Mouse (Mus musculus) forebrain, embryonic 12.5 days (tissue): ENCODE results near the gene Wwc2. TPM values are rescaled to one million over a fixed set of nuclear protein-coding genes. Genes with fewer than 3 reads are reported as not detected.
A peak's percentile ranks its signal among the peaks of the same experiment; 100 is the strongest.

Source experiments
- ATAC-seq: fragments of 200-750 bp; cut with Nextera tagmentation; 2 replicates; pipeline ENCODE4 v1.8.0; 2017; ENCODE audit warnings: moderate TSS enrichment; ENCODE audit not compliant: low FRiP score
- H3K27ac ChIP-seq: fragments of 300-500 bp; sonication (generic); 2 replicates; pipeline ENCODE4 v1.5.1; 2016; ENCODE audit warnings: mild to moderate bottlenecking
- H3K27me3 ChIP-seq: fragments of 300-500 bp; sonication (generic); 2 replicates; pipeline ENCODE4 v1.6.1; 2016; ENCODE audit warnings: mild to moderate bottlenecking
- H3K36me3 ChIP-seq: fragments of 300-500 bp; sonication (generic); replicated peaks from 2 replicates; pipeline ENCODE4 v1.6.1; 2016; ENCODE audit warnings: mild to moderate bottlenecking
- H3K4me1 ChIP-seq: fragments of 300-500 bp; sonication (generic); 2 replicates; pipeline ENCODE4 v1.6.1; 2016
- H3K4me2 ChIP-seq: fragments of 300-500 bp; sonication (generic); 2 replicates; pipeline ENCODE4 v1.6.1; 2016; ENCODE audit warnings: mild to moderate bottlenecking, moderate library complexity
- H3K4me3 ChIP-seq: fragments of 300-500 bp; sonication (generic); replicated peaks from 2 replicates; pipeline ENCODE4 v1.5.1; 2016; ENCODE audit warnings: mild to moderate bottlenecking
- H3K9ac ChIP-seq: fragments of 300-500 bp; sonication (generic); 2 replicates; pipeline ENCODE4 v1.6.1; 2016; ENCODE audit warnings: mild to moderate bottlenecking
- H3K9me3 ChIP-seq: fragments of 300-500 bp; sonication (generic); 2 replicates; pipeline ENCODE4 v1.6.1; 2016
- WGBS: fragments of 180-500 bp; shearing (Covaris S2); methylation state at CpG from one replicate; pipeline ENCODE4 v1.1.7; 2016; 5-methylcytosine and 5-hydroxymethylcytosine counted together
- polyA plus RNA-seq: library from polyadenylated mRNA; unstranded; fragments of >200 nt; fragmentation: Nextera tagmentation; extraction: Ambion mirVana; gene quantifications from 2 replicates; pipeline ENCODE4 v1.2.1, GENCODE M21; 2016

The Wwc2 gene
- polyA plus RNA-seq, 1 experiment from 2014 or later, result 9.1 TPM

DNA sequence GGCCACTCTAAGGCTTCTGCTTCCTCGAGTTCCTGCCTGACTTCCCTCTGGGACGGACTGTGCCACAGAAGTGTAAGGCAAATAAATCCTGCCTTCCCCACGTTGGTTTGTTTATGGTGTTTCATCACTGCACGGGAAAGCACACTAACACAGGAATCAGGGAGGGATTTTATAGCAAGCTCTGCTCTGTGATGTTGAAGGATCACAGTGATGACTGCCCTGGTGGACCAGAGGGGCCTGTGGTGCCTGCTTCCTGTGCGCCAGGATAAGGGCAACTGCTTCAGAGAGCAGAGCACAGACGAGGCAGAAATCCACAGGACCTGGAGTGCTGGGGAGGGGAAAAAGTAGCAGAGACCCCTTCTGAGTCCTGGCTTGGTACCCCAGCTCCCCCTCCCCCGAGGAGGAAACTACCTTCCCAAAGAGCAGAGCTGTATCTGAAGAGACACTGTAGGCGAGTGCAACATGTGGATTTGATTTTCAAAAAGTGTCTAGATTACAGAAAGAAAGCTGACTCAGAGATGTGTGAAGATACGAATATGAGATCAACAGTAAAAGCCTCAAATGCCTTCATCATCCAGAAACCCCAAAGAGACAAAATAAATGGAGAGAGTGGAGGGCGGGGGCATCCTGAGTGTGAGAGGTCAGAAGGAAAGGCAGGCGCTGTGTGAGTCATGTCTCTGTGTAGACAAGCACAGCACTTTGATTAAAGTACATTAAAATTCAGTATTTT lies 101.7 kb downstream of the Wwc2 start:
- Histone ChIP-seq H3K4me1 (peaks cover 8% of the 10 kb centered on the region; the same call in 1 of the 2 replicates), H3K27me3 (no peaks in the 10 kb centered on the region), H3K36me3 (no peaks in the 10 kb centered on the region), H3K4me3 (no peak overlapping the region), H3K9me3 (no peaks in the 10 kb centered on the region), H3K9ac (no peak overlapping the region), H3K4me2 (no peak overlapping the region), H3K27ac (no peak overlapping the region)
- no peak for ATAC-seq
- 75% methylated on average over 11 of the region's 11 CpGs for WGBS

DNA sequence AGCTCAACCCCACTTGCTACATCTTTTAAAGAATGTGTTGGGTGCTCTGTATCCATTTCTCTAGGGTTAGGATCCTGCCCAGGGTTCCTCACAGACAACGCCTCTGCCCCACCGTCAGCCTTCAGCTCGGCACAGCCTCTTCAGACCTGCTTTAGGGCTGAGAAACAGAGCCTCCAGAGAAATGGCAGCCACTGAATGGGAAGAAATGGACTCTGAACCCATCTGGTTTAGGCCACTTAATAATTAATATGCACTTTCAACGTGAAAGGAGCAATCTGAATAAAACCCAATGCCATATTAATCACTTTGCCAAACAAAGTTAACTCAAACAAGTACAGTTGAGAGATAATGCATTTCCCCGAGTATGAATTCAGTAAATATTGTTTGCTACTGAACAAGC lies 106.4 kb downstream of the Wwc2 start:
- H3K4me3 ChIP-seq, result no peak overlapping the region
- no peaks in the 10 kb centered on the region for H3K9me3 ChIP-seq
- H3K27me3 ChIP-seq, result no peaks in the 10 kb centered on the region
- ATAC-seq, result no peak
- no peaks in the 10 kb centered on the region for H3K4me1 ChIP-seq
- H3K36me3 ChIP-seq, result peaks cover 7% of the 10 kb centered on the region; the same call in 1 of the 2 replicates
- no peak overlapping the region for H3K27ac ChIP-seq
- H3K9ac ChIP-seq, result no peak overlapping the region
- H3K4me2 ChIP-seq, result no peak overlapping the region
- WGBS, result 96% methylated on average over 5 of the region's 5 CpGs

DNA sequence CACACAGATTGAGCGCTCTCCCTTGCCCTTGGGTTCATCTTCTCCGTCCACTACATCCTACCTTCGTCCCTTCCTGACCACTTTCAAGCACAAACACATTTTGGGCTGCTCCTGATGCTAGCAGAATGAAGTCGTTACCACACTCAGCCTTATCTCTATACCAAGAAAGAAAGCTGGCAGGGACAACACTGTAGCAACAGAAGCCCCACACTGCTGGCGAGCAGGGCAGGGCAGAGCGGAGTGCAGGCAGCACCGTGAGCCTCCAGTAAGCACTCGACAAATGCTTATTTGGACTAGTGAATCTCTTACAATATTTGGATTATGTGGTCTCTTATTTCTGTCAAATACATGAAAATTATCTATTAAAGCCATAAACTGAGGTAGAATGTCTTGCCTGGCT lies 107.0 kb downstream of the Wwc2 start:
- no peak overlapping the region for H3K9ac ChIP-seq
- no peaks in the 10 kb centered on the region for H3K27me3 ChIP-seq
- no peak for ATAC-seq
- no peak overlapping the region for H3K4me2 ChIP-seq
- H3K27ac ChIP-seq, result no peak overlapping the region
- H3K4me1 ChIP-seq, result no peaks in the 10 kb centered on the region
- H3K9me3 ChIP-seq, result no peaks in the 10 kb centered on the region
- no peak overlapping the region for H3K4me3 ChIP-seq
- 93% methylated on average over 8 of the region's 8 CpGs for WGBS
- peaks cover 7% of the 10 kb centered on the region; the same call in 1 of the 2 replicates for H3K36me3 ChIP-seq

DNA sequence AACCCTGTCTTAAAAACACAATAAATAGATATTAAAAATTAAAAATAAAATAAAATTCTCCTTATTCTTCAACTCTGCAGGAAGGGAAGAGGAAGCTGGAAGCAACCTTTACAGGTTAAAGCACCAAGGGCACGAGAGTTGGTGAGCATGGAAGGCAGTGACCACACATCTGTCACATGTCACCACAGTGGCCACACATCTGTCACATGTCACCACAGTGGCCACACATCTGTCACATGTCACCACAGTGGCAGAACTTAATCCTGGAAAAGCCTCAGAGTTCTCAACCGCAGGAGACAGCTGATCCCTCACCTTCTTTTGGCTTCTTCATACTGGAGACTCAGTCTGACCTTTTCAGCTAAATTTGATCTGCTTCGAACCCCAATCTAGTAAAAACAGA lies 112.2 kb downstream of the Wwc2 start:
- H3K27me3 ChIP-seq, result no peaks in the 10 kb centered on the region

DNA sequence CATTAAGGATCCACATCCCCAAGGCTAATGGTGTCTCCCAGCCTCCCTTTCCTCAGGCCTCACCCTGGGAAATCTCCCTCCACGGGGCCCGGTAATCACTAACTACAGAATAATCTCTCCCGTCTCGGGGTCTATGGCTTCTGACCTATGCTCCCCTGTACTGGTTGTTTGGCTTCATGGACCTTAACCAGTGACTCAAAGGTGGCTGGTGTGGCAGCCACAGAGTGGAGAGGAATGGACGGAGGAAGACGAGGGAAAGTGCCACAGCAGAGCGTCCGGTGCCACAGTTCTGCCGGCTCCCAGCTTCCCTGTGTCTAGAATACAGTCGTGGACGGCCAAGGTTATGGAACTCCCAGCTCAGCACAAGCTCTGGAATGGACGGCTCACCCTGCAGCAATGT lies 114.9 kb downstream of the Wwc2 start:
- Histone ChIP-seq H3K27me3 (no peaks in the 10 kb centered on the region), H3K9me3 (no peaks in the 10 kb centered on the region), H3K4me2 (no peak overlapping the region), H3K9ac (no peak overlapping the region), H3K27ac (no peak overlapping the region), H3K36me3 (peaks cover 6% of the 10 kb centered on the region; the same call in 1 of the 2 replicates), H3K4me1 (no peaks in the 10 kb centered on the region), H3K4me3 (no peak overlapping the region)
- no peak for ATAC-seq
- WGBS, result 94% methylated on average over 12 of the region's 12 CpGs

More for the DNA sequence above, 112.2 kb downstream of the Wwc2 start:
- no peak overlapping the region for H3K4me3 ChIP-seq
- peaks cover 13% of the 10 kb centered on the region for H3K36me3 ChIP-seq
- no peaks in the 10 kb centered on the region for H3K9me3 ChIP-seq
- no peaks in the 10 kb centered on the region for H3K4me1 ChIP-seq
- no peak for ATAC-seq
- 68% methylated on average over 3 of the region's 3 CpGs for WGBS
- H3K27ac ChIP-seq, result no peak overlapping the region
- no peak overlapping the region for H3K4me2 ChIP-seq
- no peak overlapping the region for H3K9ac ChIP-seq

DNA sequence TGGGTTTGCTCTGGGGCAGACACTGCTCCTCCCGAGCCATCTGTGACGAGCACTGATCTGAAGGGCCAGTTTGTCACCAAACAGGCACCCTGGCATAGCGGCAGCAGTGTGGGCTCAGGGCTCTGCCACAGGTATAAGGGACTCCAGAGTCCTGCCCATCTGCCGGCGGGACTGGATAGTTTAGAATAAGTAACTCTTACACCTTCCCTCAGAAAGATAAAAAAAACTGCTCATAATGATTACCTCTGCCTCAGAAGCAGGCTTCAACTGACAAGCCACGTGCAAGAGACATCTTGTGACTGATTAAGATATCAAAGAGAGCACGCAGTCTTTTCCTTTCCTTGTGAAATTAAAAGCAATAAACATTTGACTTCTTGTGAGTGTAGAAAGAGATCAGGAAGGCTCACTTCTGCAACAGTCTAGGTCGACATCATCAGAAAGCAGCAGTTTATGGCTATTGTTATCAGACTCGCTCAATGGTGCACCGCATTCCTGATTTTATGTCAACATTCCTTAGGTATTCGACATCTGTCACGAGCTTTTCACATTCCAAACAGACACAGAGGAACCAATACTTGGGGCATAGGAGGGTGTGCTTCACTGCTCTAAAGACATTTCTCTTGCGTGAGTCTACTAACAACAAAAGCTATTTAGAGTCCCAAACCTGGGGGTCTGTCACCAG lies 116.1 kb downstream of the Wwc2 start:
- Histone ChIP-seq H3K27ac (no peak overlapping the region), H3K4me1 (no peaks in the 10 kb centered on the region), H3K27me3 (no peaks in the 10 kb centered on the region), H3K36me3 (peaks cover 6% of the 10 kb centered on the region; the same call in 1 of the 2 replicates), H3K9me3 (no peaks in the 10 kb centered on the region), H3K4me3 (no peak overlapping the region), H3K9ac (no peak overlapping the region), H3K4me2 (no peak overlapping the region)
- no peak for ATAC-seq
- whole genome bisulfite sequencing, result 82% methylated on average over 13 of the region's 13 CpGs

DNA sequence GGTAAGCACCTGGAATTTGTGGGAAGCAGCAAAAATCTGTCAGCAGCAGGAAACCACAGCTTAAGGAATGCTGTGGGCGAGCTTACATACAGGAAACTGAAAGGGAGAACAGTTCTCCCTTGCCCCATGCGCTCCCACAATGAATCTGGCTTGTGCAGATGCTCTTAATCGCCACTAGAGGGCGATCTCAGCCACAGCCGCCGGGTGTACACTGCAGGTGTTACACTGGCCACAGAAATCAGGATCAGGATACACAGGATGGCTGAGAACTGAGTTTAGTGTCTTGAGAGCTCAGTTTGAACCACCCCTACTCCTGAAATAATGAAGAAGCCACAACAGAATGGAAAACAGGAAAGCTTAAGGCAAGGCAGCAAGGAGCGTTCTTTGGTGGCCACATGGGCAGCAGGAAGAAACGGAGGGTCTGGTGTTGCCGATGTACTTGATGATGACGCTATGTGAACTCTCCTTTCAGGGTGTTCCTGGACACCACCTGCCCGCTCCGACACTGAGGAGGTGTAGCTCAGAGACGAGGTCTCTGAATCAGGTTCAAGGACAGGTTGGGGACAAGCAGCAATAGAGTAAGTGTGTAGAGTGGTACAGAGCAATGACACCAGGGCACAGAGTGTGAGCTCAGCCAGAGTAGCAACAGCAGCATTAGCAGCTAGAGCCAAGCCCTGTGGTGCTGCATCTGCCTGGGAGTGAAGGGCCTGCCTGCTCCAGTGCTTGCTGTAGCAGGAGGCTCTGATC lies 118.2 kb downstream of the Wwc2 start:
- no peak overlapping the region for H3K4me3 ChIP-seq
- H3K9ac ChIP-seq, result no peak overlapping the region
- ATAC-seq, result peak; percentile 80
- WGBS, result 50% methylated on average over 13 of the region's 13 CpGs
- peaks cover 6% of the 10 kb centered on the region for H3K36me3 ChIP-seq
- no peaks in the 10 kb centered on the region for H3K4me1 ChIP-seq
- no peak overlapping the region for H3K4me2 ChIP-seq
- H3K27me3 ChIP-seq, result no peaks in the 10 kb centered on the region
- no peaks in the 10 kb centered on the region for H3K9me3 ChIP-seq
- H3K27ac ChIP-seq, result no peak overlapping the region

DNA sequence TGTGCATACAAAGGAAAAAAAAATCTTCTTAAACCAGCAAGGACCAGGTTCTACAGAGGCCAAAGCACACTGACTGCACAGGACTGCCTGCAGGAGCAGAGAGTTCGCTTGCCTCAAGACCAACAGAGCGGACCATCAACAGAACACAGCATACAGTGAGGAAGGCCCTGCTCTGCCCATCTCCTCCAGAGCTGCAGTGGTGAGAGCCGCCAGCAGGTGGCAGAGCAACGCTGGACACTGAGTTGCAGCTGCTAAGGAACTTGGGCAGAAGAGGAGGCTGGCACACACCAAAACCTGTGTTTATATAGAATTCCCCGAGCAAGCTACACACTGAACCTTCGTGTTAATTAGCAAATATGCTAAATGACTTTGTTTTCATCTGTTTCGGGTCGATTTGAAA lies 123.7 kb downstream of the Wwc2 start:
- Histone ChIP-seq H3K27ac (no peak overlapping the region), H3K36me3 (peaks cover 18% of the 10 kb centered on the region), H3K9me3 (no peaks in the 10 kb centered on the region), H3K9ac (no peak overlapping the region), H3K4me2 (no peak overlapping the region), H3K4me1 (no peaks in the 10 kb centered on the region), H3K4me3 (no peak overlapping the region), H3K27me3 (no peaks in the 10 kb centered on the region)
- ATAC-seq, result peak; percentile 78
- WGBS, result 30% methylated on average over 8 of the region's 8 CpGs

DNA sequence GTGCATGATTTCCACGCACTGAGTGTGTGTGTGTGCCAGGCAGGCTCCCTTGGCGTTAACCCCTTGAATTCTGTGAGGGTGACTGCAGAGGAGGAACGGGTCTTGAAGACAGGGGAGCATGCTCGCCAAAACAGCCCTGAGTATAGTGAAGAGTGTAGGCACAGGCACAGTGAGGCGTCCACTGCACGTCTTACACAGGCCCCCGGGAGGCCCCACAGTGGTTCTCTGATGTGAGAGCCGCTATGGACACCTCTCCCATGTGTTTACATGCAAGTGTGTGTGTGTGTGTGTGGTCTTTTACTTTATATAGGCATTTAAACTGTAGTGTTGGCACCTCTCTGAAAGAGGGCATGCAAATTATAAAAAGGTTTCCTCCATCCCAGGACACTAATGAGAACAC lies 124.2 kb downstream of the Wwc2 start:
- H3K4me1 ChIP-seq, result no peaks in the 10 kb centered on the region
- ATAC-seq, result no peak; the same call in 1 of the 2 replicates
- peaks cover 22% of the 10 kb centered on the region for H3K36me3 ChIP-seq
- no peak overlapping the region for H3K4me2 ChIP-seq
- H3K27me3 ChIP-seq, result no peaks in the 10 kb centered on the region
- no peak overlapping the region for H3K27ac ChIP-seq
- no peaks in the 10 kb centered on the region for H3K9me3 ChIP-seq
- no peak overlapping the region for H3K4me3 ChIP-seq
- WGBS, result 87% methylated on average over 8 of the region's 8 CpGs
- H3K9ac ChIP-seq, result no peak overlapping the region

DNA sequence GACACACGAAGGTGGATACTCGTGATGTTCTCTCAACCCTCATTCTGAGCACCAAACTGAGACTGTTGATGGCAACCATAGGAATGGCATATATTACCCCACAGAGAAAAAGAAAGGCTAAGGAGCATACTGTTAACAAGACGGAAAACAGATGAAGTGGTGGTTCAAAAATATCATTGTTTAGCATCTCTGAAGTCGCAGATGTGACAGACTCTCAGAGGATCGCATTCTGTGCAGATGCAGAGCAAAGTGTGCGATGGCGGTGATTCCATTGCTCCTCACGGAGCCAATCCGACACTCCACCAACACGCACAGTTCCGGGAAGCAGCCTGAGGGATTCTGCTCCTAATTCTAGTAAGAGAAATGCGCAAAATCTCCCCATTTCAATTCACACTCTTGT lies 131.5 kb downstream of the Wwc2 start:
- H3K9me3 ChIP-seq, result no peaks in the 10 kb centered on the region
- peaks cover 30% of the 10 kb centered on the region for H3K36me3 ChIP-seq
- no peak overlapping the region for H3K27ac ChIP-seq
- no peaks in the 10 kb centered on the region for H3K4me1 ChIP-seq
- H3K4me3 ChIP-seq, result no peak overlapping the region
- H3K9ac ChIP-seq, result no peak overlapping the region
- 94% methylated on average over 12 of the region's 12 CpGs for WGBS
- no peak overlapping the region for H3K4me2 ChIP-seq
- no peak for ATAC-seq
- H3K27me3 ChIP-seq, result no peaks in the 10 kb centered on the region

DNA sequence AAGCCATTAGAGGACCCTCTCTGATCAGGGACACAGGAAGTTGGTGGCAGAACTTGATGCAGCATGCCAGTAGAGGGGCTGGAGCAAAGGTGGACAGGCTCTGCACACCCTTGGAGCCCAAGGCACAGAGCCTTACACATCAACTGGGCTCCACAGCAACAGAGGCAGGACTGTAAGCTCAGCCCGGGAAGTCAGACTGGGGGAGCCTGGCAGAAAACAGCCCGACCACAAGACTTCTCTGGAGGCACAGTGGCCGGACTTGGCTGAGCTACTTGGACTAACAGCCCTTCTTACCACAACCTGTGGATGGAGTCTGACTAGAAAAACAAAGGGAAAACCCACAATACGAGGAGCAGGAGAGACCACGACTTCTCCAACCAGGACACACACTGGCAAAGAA lies 137.4 kb downstream of the Wwc2 start:
- Histone ChIP-seq H3K9ac (no peak overlapping the region), H3K4me1 (no peaks in the 10 kb centered on the region), H3K27ac (no peak overlapping the region), H3K9me3 (no peaks in the 10 kb centered on the region), H3K4me3 (no peak overlapping the region), H3K4me2 (no peak overlapping the region), H3K27me3 (no peaks in the 10 kb centered on the region), H3K36me3 (peaks cover 30% of the 10 kb centered on the region)
- no peak for ATAC-seq
- 86% methylated on average over 5 of the region's 5 CpGs for WGBS

DNA sequence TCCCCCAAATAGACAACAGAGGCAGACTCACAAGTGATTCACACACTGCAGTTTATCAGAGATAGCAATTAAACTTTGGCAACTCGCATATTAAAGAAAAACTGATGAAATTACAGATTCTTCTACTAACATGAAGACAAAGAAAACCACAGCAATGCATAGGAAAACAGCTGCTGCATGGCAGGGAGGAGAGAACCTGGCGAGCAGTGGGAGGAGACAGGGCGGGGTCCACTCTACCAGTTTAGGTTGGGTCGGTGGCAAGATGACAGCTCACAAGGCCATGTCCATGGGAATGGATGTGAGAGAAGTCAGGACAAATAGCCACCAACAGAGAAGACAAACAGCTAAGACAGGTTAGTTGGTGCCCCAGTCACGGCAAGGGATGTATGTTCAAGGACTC lies 138.0 kb downstream of the Wwc2 start:
- Histone ChIP-seq H3K9me3 (no peaks in the 10 kb centered on the region), H3K36me3 (peaks cover 35% of the 10 kb centered on the region), H3K27me3 (no peaks in the 10 kb centered on the region), H3K4me1 (no peaks in the 10 kb centered on the region), H3K4me3 (no peak overlapping the region), H3K9ac (no peak overlapping the region), H3K4me2 (no peak overlapping the region), H3K27ac (no peak overlapping the region)
- 84% methylated on average over 5 of the region's 5 CpGs for WGBS
- no peak for ATAC-seq
